Mouse (Mus musculus) MEL (cell line): ENCODE results near the gene Atp6v1a. TPM values are rescaled to one million over a fixed set of nuclear protein-coding genes. Genes with fewer than 3 reads are reported as not detected.

Experiments used
- DNase-seq: peaks from one replicate; pipeline ENCODE4 v3.0.0; 2011; ENCODE audit warnings: low read depth, low spot score
- H3K27ac ChIP-seq: 2 replicates; pipeline ENCODE4 v1.5.1; 2012; ENCODE audit warnings: low read depth, mild to moderate bottlenecking, control low read depth, low read length, moderate library complexity; ENCODE audit not compliant: control insufficient read depth
- H3K27me3 ChIP-seq, 2 experiments: fragments of 150-350 bp in 1 of 2; sonication (generic) in 1 of 2; 2 replicates each; pipeline ENCODE4 v1.6.1; 2012; ENCODE audit warnings: low read length in 2 of 2, mild to moderate bottlenecking in 2 of 2, improper control_type of control experiment in 1 of 2, moderate library complexity in 1 of 2; ENCODE audit not compliant: insufficient read depth in 2 of 2, control insufficient read depth in 1 of 2
- H3K36me3 ChIP-seq, 2 experiments: 2 replicates each; pipeline ENCODE4 v1.6.1; 2012 to 2014; ENCODE audit warnings: low read length in 2 of 2, improper control_type of control experiment in 1 of 2, inconsistent platforms in 1 of 2, mild to moderate bottlenecking in 1 of 2; ENCODE audit not compliant: insufficient read depth in 2 of 2, control insufficient read depth in 1 of 2
- H3K4me1 ChIP-seq, 2 experiments: fragments of 150-350 bp in 1 of 2; sonication (generic) in 1 of 2; 2 replicates each; pipeline ENCODE4 v1.6.1; 2012; ENCODE audit warnings: low read length in 2 of 2, improper control_type of control experiment in 1 of 2, mild to moderate bottlenecking in 1 of 2; ENCODE audit not compliant: insufficient read depth in 2 of 2, control insufficient read depth in 1 of 2
- H3K4me3 ChIP-seq, 2 experiments: fragments of 150-350 bp in 1 of 2; sonication (generic) in 1 of 2; 2 replicates each; pipeline ENCODE4 v1.5.1; 2012; ENCODE audit warnings: low read depth in 2 of 2, low read length in 2 of 2, mild to moderate bottlenecking in 2 of 2, moderate library complexity in 2 of 2, control low read depth in 1 of 2, improper control_type of control experiment in 1 of 2; ENCODE audit not compliant: control insufficient read depth in 1 of 2, insufficient read depth in 1 of 2
- H3K79me2 ChIP-seq: 2 replicates; pipeline ENCODE4 v1.6.1; 2012; ENCODE audit warnings: mild to moderate bottlenecking, low read length, moderate library complexity; ENCODE audit not compliant: control insufficient read depth, poor library complexity, insufficient read depth
- H3K9ac ChIP-seq: 2 replicates; pipeline ENCODE4 v1.6.1; 2012; ENCODE audit warnings: low read depth, mild to moderate bottlenecking, control low read depth, low read length, moderate library complexity; ENCODE audit not compliant: control insufficient read depth, poor library complexity, severe bottlenecking
- H3K9me3 ChIP-seq: fragments of 150-350 bp; sonication (generic); replicated peaks from 2 replicates; pipeline ENCODE4 v1.6.1; 2012; ENCODE audit warnings: mild to moderate bottlenecking, low read length, improper control_type of control experiment, moderate library complexity; ENCODE audit not compliant: insufficient read depth
- BHLHE40 ChIP-seq: IDR thresholded peaks from 2 replicates; pipeline ENCODE4 v1.6.1; 2012; ENCODE audit warnings: low read depth, mild to moderate bottlenecking, inconsistent platforms, low read length, improper control_type of control experiment, borderline replicate concordance
- CHD1 ChIP-seq: IDR thresholded peaks from 2 replicates; pipeline ENCODE4 v1.6.1; 2012; ENCODE audit warnings: low read depth, mild to moderate bottlenecking, inconsistent platforms, low read length, improper control_type of control experiment
- CHD2 ChIP-seq: IDR thresholded peaks from 2 replicates; pipeline ENCODE4 v1.6.1; 2011; ENCODE audit warnings: low read length, improper control_type of control experiment
- E2F4 ChIP-seq: IDR thresholded peaks from 2 replicates; pipeline ENCODE4 v1.6.1; 2011; ENCODE audit warnings: low read depth, low read length, improper control_type of control experiment, borderline replicate concordance
- ELF1 ChIP-seq: IDR thresholded peaks from 2 replicates; pipeline ENCODE4 v1.6.1; 2014; ENCODE audit warnings: low read depth, mild to moderate bottlenecking, inconsistent platforms, low read length, improper control_type of control experiment, moderate library complexity
- EP300 ChIP-seq, 2 experiments: IDR thresholded peaks; 2 replicates each; pipeline ENCODE4 v1.6.1; 2011; ENCODE audit warnings: improper control_type of control experiment in 2 of 2, low read length in 2 of 2, low read depth in 1 of 2, mild to moderate bottlenecking in 1 of 2
- ETS1 ChIP-seq: IDR thresholded peaks from 2 replicates; pipeline ENCODE4 v1.6.1; 2012; ENCODE audit warnings: low read depth, mild to moderate bottlenecking, inconsistent platforms, low read length, improper control_type of control experiment, moderate library complexity
- GATA1 ChIP-seq: IDR thresholded peaks from 2 replicates; pipeline ENCODE4 v1.6.1; 2011; ENCODE audit warnings: low read depth, low read length, improper control_type of control experiment
- HCFC1 ChIP-seq: IDR thresholded peaks from 2 replicates; pipeline ENCODE4 v1.6.1; 2012; ENCODE audit warnings: low read depth, mild to moderate bottlenecking, inconsistent platforms, low read length, improper control_type of control experiment, moderate library complexity
- KAT2A ChIP-seq: conservative IDR thresholded peaks from 2 replicates; pipeline ENCODE4 v1.6.1; 2012; ENCODE audit warnings: low read depth, low read length, improper control_type of control experiment, inconsistent platforms
- MAFK ChIP-seq: IDR thresholded peaks from 2 replicates; pipeline ENCODE4 v1.6.1; 2011; ENCODE audit warnings: low read depth, mild to moderate bottlenecking, low read length, improper control_type of control experiment, borderline replicate concordance
- MYC ChIP-seq: IDR thresholded peaks from 2 replicates; pipeline ENCODE4 v1.6.1; 2011; ENCODE audit warnings: low read depth, mild to moderate bottlenecking, low read length, improper control_type of control experiment, moderate library complexity
- POLR2A ChIP-seq, 2 experiments: IDR thresholded peaks; 2 replicates each; pipeline ENCODE4 v1.6.1; 2011 to 2012; ENCODE audit warnings: low read length in 2 of 2, mild to moderate bottlenecking in 2 of 2, control low read depth in 1 of 2, improper control_type of control experiment in 1 of 2, low read depth in 1 of 2, moderate library complexity in 1 of 2; ENCODE audit not compliant: control insufficient read depth in 1 of 2, insufficient read depth in 1 of 2, poor library complexity in 1 of 2
- POLR2AphosphoS5 ChIP-seq: IDR thresholded peaks from 2 replicates; pipeline ENCODE4 v1.6.1; 2012; ENCODE audit warnings: low read depth, borderline replicate concordance, mild to moderate bottlenecking, inconsistent platforms, low read length, moderate library complexity, mixed read lengths
- RCOR1 ChIP-seq: IDR thresholded peaks from 2 replicates; pipeline ENCODE4 v1.6.1; 2012; ENCODE audit warnings: low read depth, mild to moderate bottlenecking, inconsistent platforms, low read length, improper control_type of control experiment
- SMC3 ChIP-seq: IDR thresholded peaks from 2 replicates; pipeline ENCODE4 v1.6.1; 2011; ENCODE audit warnings: low read depth, low read length, improper control_type of control experiment
- TBP ChIP-seq: IDR thresholded peaks from 2 replicates; pipeline ENCODE4 v1.8.0; 2011; ENCODE audit warnings: low read depth, low read length, improper control_type of control experiment
- TCF12 ChIP-seq: IDR thresholded peaks from 2 replicates; pipeline ENCODE4 v1.6.1; 2014; ENCODE audit warnings: low read depth, mild to moderate bottlenecking, inconsistent platforms, low read length, improper control_type of control experiment, moderate library complexity
- UBTF ChIP-seq: IDR thresholded peaks from 2 replicates; pipeline ENCODE4 v1.6.1; 2012; ENCODE audit warnings: low read depth, mild to moderate bottlenecking, inconsistent platforms, low read length, improper control_type of control experiment, moderate library complexity, borderline replicate concordance; ENCODE audit not compliant: insufficient read depth
- ZC3H11A ChIP-seq: IDR thresholded peaks from 2 replicates; pipeline ENCODE4 v1.6.1; 2012; ENCODE audit warnings: low read depth, mild to moderate bottlenecking, inconsistent platforms, low read length, improper control_type of control experiment
- ZMIZ1 ChIP-seq: IDR thresholded peaks from 2 replicates; pipeline ENCODE4 v1.6.1; 2012; ENCODE audit warnings: low read depth, mild to moderate bottlenecking, inconsistent platforms, low read length, improper control_type of control experiment, moderate library complexity
- ZNF384 ChIP-seq: IDR thresholded peaks from 2 replicates; pipeline ENCODE4 v1.6.1; 2012; ENCODE audit warnings: low read depth, mild to moderate bottlenecking, inconsistent platforms, low read length, improper control_type of control experiment
- polyA plus RNA-seq, 2 experiments: library from polyadenylated mRNA; stranded (reverse) in 1 of 2; unstranded in 1 of 2; fragments of >175 nt in 1 of 2; fragments of >200 nt in 1 of 2; gene quantifications; 2 replicates each; pipeline versions ENCODE4 v1.2.1 to v1.2.4; 2012; ENCODE audit warnings: low replicate concordance in 2 of 2, low read depth in 1 of 2; ENCODE audit not compliant: insufficient read length in 2 of 2, insufficient read depth in 1 of 2, missing spikeins in 1 of 2
- total RNA-seq: library from RNA; depleted of rRNA; stranded (reverse); fragments of 300-350 nt; gene quantifications from 2 replicates; pipeline ENCODE4 v1.2.3, GENCODE M21; 2012

Atp6v1a gene
- total and polyA plus RNA-seq, 3 experiments: 34.9 to 38.5 TPM; not detected in 1

DNA sequence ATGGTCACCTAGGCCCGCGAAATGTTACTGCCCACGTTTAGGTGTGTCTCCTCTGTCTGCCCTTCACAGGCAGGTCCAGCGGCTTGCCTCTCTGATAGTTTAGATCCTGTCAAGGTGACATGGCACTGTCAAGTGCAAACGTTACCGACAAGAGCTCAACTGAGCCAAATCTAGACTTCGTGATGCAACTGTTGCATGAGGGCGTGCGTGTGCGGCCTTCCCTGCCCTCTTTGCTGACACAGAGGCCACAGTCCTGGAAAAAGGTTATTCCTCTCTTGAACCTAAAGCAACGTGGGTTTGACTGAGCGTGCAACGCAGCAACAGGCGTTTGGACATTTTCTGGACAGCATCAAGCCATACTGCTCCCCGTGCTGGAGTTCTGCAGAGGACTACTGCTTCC lies 78.2 kb downstream of the Atp6v1a start:
- Histone ChIP-seq H3K27me3 (no peaks in the 10 kb centered on the region), H3K9me3 (no peaks in the 10 kb centered on the region), H3K36me3 (peaks cover 0 to 8% of the 10 kb centered on the region in 2 experiments; a peak in 2 of 4 replicates), H3K4me1 (0 out of 4 replicates have a peak, but pooled peaks cover 0 to 2% of the 10 kb centered on the region in 2 experiments), H3K79me2 (no peaks in the 10 kb centered on the region), H3K9ac (no peak overlapping the region), H3K27ac (no peak overlapping the region), H3K4me3 (no peak overlapping the region)
- DNase-seq: no peak
- TF ChIP-seq ZNF384 (no peak), ZC3H11A (no peak), MYC (no peak), GATA1 (no peak), RCOR1 (no peak), POLR2AphosphoS5 (no peak), ETS1 (no peak), TBP (no peak), KAT2A (no peak), CHD1 (no peak), CHD2 (no peak), HCFC1 (no peak), MAFK (no peak), TCF12 (no peak), POLR2A (IDR thresholded peaks at IDR 0.05; ENCODE audit: control insufficient read depth in 1 of 2, insufficient read depth in 1 of 2, low read depth in 1 of 2, low read length in 2 of 2, poor library complexity in 1 of 2) (no peak), SMC3 (no peak), BHLHE40 (no peak), ELF1 (no peak)

DNA sequence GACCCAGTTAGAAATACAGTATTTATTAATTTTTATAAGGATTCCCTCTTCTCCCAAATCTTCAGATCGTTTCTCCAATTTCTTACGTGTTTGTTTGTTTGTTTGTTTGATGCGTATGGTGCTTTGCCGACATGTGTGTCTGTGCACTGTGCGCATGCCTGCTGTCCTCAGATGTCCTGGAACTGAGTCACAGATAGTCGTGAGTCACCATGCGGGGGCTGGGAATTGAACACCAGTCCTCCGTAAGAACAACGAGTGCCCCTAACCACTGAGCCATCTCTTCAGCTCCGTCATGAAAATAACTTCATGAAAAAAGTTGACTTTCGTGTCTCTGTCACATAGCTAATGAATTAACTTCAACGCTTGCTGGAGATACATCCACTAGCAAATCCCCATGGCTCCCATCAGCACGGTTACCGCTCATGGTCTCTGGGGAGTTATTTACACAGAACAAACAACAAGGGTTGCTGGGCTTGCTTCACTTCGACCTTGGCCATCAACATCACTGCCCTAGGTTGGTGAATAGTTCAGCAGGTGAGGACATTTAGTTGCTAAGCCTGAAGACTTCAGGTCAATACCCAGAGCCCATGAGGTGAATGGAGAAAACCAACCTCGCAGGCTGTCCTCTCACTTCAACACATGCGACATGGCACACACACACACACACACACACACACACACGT lies 78.8 kb downstream of the Atp6v1a start:
- no peak overlapping the region for H3K9ac ChIP-seq
- no peak overlapping the region for H3K27ac ChIP-seq
- H3K4me3 ChIP-seq: no peak overlapping the region
- H3K79me2 ChIP-seq: no peaks in the 10 kb centered on the region
- peaks cover 0 to 8% of the 10 kb centered on the region in 2 experiments; a peak in 2 of 4 replicates for H3K36me3 ChIP-seq
- peaks cover 0 to 4% of the 10 kb centered on the region in 2 experiments; a peak in 1 of 4 replicates for H3K4me1 ChIP-seq
- H3K9me3 ChIP-seq: no peaks in the 10 kb centered on the region
- H3K27me3 ChIP-seq: no peaks in the 10 kb centered on the region
- DNase-seq: no peak
- TF ChIP-seq E2F4: no peak
- no peak for TF ChIP-seq SMC3
- no peak for TF ChIP-seq EP300 (IDR thresholded peaks at IDR 0.05; ENCODE audit: low read depth in 1 of 2, low read length in 2 of 2)
- no peak for TF ChIP-seq ZMIZ1
- no peak for TF ChIP-seq UBTF
